Mouse (Mus musculus): ENCODE results near the gene Tm6sf2. TPM values are rescaled to one million over a fixed set of nuclear protein-coding genes. Genes with fewer than 3 reads are reported as not detected.
"Not testable (repeated sequence)": the region's sequence is repeated elsewhere in the genome, so short reads cannot be mapped to it uniquely, and the experiment has no call there.

The Tm6sf2 gene
- polyA plus RNA-seq (2017; shearing (Covaris generic)) = 1 to 10 TPM in 1 of 2 experiments, under 1 TPM in 1; 0.60 to 1.1 TPM

DNA sequence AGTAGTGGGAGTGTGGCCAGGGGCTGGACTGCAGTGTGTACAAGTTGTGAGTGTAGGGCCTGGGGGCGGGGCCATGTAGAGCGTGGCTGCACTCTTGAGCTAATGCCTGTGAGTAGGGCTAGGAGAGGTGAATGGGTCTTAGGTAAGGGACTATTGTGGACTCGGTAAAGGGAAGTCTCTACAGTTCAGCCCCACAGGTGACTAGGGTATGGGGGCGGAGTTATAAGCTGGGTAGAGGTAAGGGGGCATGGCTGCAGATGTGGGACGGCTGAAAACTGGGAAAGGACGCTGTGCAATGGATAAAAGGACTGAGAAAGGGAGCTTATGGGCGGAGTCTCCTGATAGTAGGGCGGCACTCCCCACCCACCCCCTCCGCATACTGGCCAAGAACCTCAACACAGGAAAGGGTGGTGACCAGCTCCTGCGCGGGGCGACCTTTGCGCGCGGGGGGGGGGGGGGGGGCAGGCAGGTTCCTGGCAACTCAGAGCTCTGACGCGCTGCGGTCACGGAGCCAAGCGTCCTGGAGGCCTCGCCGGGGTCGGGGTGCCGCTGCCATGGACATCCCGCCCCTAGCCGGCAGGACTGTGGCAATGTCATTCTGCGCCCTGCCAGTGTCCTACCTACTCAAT, at the start of gene Tm6sf2:
Gene Tm6sf2, plus strand, starts transcription at position 484 of the 629 bp plus-strand sequence.
- peak; percentile 47 for ATAC-seq

DNA sequence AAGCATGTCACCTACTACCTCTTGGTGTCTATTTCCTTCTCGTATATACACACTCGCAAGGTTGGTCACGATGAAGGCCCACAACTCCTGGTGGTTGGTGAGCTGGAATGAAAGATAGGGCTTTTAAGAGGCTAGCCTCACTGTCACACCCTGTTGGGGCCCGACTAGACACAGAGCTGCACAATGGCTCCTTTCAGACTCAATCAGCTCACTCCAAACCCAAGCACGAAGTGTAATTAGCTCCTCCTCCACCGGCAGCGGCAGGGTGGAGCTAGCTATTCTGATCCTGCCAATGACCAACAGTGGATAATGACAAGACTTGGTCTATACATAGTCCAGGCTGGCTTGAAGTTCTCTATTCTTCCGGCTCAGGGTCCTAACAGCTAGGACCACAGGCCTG, 49.1 kb upstream of the Tm6sf2 start:
- no peak for ATAC-seq

DNA sequence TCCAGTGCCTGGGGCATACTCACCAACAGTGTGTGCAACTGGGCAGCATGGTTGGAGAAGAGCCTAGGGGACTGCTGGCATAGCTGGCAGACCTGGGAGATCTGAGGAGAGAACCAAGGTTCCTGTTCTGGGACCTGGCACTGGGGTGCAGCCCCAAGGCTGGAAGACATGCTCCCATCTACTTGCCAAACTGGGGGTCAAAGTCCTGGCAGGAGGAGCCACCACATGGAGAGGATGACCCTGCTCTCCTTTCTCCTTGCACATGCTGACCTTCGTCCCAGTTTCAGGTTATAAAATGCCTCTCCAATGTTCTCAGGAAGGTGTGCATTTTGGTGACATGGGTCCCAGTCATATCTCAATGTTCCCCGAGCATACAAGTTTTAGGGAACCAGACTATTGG, 46.6 kb upstream of the Tm6sf2 start:
- ATAC-seq = no peak

DNA sequence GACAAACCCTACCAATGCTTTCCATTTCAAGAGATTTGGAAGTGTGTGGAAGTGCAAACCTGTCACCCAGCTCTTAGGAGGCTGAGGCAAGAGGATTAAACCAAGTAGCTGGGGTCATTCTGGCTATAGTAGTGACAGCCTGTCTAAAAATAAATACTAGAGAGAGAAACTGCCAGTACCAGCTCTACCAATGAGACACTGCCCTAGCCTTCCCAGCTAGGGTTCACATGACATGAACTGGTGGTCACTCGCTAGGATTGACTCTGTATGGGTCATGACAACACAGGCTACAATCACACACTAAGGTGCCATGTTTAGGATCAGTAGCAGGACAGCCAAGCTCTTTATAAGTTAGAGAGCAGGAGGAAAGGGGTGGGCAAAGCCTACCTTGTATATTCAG, 42.5 kb upstream of the Tm6sf2 start:
- no peak for ATAC-seq

DNA sequence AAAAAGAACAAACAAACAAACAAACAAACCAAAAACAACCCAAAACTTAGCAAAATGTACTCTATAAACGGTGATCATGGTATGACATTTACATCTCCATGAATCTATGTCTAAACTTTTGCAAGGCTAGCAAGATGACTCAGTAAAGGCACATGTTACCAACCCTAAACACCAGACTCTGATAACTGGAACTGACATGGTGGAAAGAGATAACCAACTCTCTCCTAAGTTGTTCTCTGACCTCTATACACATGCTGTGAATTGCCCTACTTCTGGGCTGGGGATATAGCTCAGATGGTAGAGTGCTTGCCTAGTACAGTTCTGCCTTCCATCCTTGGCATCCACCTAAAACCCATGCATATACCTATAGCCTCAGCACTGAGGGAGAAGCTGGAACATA, 34.7 kb upstream of the Tm6sf2 start:
- no peak for ATAC-seq

DNA sequence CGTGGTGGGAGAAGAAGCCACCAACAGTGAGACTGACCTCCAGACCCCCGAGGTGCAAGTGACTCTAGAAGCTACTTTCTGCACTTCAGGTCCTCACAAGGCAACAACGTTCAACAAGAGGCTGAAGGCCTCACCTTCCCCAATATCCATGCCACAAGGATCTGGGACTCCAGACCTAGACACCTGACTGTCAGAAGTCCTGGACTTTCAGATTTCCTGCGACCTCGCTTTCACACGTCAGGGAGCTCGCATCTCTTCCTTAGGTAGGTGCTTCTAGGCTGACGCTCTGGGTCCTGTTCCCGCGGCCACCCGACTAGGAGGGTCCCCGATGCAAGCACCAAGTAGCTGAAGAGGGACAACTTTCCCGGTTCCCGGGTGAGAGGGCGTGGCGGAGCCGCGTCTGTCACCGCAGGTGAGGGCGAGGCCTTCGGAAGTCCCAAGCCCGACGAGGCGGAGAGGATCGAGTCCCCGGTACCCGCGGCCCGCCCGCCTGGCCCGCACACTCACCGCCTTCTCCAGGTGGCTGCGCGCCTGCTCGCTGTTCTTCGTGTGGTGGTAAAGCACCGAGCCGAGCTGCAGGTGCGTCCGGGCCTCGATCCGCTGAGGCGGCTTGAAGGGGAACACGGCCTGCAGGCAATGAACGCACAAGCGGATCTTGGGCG, 30.7 kb upstream of the Tm6sf2 start:
- ATAC-seq = peak; percentile 9

DNA sequence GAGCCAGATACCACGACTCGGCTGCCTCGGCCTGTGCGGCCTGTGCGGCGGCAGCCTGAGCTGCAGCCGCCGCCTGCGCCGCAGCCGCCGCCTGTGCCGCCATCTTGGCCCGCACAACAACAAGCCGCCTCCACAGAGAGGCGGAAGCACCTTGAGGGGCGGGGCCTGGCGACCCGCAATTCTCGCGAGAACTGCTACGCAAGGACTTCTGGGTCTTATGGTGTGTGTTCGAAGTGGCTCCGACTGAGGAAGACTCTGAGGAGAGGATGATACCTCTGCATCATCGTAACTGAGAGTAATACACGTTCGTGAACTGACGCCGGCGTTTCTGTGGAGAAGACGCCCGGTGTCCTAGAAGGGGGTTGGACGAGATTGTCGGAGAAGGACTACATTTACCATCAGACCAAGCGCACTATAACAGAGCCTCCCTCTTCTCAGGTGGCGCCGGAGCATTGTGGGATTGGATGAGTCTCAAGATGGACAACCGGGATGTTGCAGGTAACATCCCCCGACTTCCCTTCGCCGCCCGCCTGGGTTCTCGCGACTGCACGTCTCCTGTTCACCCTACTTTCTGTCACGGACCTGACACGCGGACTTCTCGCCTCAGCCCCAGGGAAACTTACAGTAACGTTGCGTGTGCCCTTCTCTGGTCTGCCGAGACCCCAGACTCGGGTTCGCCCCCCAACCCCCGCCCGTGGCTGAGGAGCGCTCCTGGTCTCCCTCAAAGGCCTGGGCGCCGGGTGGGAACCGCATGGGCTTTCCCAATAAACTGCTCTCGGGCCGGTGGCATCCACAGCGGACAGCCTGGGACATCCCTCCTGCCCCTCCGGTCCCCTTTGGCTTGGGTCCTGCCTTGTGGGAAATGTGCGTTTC, 29.9 kb upstream of the Tm6sf2 start, which contains the start of the genes Mau2 and Sugp1:
Gene Mau2, minus strand, starts transcription at position 152 of the 873 bp plus-strand sequence.
Gene Sugp1, plus strand, starts transcription at position 231 of the 873 bp plus-strand sequence.
- ATAC-seq = peak; percentile 95

DNA sequence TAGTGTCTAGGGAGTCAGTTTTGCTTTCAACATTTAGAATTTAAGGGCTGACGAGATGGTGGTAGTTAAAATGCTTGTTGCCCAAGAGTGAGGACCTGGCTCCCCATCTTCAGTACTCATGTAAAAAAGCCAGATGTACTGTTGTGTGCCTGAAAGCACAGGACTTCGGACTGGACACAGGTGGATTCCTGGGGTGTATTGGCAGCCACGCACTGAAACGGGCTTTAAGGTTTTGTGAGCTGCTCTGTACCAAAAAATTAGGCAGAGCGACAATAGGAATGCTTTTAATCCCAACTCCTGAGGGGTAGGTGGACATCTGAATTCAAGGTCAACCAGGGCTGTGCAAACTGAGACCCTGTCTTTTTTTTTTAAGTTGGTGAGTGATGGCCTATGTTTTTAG, 28.7 kb upstream of the Tm6sf2 start:
- no peak for ATAC-seq

DNA sequence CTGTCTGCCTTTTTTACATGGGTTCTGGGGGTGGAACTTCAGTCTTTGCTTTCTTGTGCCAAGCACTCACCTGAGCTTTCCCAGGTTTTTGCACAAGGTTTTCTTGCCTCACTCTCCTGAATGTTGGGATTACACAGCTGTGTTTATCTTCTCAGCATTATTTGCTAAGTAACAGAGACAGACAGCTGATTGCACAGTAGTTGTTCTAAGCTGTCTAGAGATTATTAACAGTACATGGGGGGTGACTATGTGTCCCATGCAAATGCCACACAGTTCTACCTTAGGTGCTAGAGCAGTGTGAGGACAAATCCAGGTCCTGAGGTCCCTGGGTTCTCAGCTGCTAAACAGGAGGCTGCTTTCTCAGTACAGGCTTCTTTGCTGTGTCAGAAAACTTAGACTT, 23.1 kb upstream of the Tm6sf2 start:
- no peak for ATAC-seq

DNA sequence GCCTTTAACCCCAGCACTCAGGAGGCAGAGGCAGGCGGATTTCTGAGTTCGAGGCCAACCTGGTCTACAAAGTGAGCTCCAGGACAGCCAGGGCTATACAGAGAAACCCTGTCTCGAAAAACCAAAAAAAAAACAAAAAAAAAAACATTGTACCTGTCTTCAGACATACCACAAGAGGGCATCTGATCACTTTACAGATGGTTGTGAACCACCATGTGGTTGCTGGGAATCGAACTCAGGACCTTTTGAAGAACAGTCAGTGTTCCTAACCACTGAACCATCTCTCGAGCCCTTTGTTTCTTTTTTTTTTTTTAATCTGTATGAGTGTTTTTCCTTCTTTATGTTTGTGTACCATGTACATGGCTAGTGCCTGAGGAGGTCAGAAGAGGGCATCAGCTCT, 22.3 kb upstream of the Tm6sf2 start:
- not testable (repeated sequence) for ATAC-seq

DNA sequence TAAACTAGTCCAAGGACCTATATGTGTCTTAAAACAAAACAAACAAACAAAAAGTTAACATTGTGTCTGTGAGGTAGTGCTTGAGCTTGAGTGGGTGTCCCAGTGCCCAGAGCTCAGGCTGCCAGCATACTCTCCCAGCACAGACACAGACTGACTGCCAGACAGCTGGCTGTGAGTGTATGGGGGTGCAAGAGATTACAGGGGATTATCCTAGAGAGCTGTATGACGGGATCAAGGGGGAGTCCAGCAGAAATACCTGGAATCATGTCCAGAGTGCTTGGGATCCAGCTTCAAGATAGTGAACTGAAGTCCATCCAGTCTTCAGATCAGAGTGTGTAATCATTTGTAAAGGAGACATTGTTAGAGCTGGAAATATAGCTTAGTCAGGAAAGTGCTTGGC, 15.0 kb upstream of the Tm6sf2 start:
- ATAC-seq = no peak

DNA sequence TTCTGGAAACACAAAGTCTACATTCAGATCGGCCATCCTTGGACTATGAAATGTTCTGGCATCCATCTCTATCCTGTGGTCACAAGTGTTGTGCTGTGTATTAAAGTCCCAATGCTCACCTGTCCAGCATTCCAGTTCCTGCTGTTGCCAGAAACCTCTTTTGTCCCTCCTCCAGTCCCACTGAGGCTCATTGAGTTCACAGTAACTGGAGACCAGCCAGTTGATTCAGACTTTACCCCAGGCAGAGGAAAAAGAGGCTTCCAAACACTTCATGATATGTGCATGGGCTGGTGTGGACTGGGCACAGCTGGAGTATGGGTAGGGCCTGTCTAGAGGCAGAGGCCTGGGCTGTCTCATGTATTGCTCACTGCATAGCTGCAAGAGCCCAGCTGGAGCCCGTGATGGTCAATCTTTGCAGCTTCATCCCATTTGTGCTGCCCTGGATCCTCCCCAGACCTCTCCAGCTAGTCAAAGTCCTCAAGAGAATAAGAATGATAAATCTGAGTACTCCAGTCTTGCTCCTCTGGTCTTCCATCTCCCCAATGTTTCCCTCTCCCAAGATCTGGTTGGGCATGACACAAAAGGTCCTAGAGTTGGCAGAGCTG, 786 bp upstream of the Tm6sf2 start:
- ATAC-seq = no peak

DNA sequence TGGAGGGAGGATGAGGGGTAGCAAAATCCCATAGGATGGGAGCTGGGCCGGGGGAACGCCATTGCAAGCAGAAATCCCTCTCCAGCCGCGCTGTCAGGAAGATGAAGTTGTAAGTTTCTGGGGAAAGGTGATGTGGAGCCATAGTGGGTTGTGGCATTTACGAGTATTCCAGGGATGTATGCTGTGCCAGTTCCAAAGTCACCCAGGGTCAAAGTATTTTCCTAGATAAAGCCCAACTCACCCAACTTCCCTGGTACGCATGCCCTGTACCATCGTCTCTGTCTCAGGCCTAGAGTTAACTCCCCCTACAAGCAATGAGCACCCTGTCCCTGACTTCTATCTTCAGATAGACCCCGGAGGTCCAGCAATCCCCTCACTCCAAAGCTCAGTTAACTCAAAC, 396 bp downstream of the Tm6sf2 start:
- ATAC-seq = no peak

DNA sequence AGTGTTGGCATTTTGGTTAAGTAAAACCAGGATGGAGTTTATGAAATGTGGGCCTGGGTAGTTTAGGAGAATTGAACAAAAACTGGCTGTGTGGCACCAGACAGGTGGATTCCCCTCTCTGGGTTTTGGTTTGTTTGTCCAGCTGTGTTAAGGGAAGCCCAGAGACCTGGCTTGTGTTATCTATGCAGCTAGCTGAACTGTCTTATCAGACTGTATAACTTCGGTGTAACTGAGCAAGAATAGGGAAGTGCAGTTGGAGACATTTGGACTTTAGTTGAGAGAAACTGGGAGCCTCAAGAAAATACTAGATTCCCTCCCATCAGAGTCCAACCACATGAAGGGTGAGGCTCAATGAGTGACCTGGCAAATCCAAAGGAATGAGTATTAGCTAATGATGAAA, 958 bp downstream of the Tm6sf2 start:
- no peak for ATAC-seq

DNA sequence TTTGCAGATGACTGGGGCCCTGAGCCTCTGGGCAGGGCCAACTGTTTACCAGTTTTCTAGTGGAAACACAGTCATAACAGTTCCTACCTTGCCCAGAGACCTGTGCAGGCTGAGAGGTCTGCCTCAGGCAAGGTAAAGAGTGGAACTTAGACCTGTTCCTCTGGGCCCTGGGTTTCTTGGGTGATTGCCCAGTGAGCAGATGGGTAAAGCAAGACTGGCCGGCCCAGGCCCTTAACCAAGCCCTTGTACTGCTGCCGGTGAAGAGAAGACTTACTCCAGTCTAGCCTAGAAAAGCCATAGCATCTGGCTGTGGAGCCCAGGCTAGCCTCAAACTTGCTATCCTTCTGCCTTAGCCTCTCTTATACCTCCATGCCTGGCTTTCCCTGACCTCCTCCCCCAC, 9.3 kb downstream of the Tm6sf2 start:
- no peak for ATAC-seq

DNA sequence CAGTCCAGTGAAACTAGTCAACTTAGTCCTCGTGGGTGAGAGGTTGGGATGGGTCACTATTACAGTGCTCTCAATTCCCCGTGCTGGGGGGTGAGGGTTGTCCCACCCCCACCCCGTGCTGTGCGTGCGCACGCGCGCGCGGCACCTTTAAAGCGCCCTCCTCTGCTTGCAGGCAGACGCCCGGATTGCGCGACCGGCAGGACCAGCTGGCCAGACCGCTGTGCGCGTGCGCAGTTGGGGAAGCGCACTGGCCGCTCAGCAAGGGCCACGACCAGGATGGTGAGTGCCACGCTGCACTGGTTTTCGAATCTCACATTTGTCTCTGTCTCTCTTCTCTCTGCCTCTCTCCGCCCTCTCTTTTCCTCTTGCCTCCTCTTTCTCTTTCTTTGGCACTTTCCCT, 10.6 kb downstream of the Tm6sf2 start, which contains the start of gene Hapln4:
Gene Hapln4, plus strand, starts transcription at position 173 of the 400 bp plus-strand sequence.
- ATAC-seq = no peak

DNA sequence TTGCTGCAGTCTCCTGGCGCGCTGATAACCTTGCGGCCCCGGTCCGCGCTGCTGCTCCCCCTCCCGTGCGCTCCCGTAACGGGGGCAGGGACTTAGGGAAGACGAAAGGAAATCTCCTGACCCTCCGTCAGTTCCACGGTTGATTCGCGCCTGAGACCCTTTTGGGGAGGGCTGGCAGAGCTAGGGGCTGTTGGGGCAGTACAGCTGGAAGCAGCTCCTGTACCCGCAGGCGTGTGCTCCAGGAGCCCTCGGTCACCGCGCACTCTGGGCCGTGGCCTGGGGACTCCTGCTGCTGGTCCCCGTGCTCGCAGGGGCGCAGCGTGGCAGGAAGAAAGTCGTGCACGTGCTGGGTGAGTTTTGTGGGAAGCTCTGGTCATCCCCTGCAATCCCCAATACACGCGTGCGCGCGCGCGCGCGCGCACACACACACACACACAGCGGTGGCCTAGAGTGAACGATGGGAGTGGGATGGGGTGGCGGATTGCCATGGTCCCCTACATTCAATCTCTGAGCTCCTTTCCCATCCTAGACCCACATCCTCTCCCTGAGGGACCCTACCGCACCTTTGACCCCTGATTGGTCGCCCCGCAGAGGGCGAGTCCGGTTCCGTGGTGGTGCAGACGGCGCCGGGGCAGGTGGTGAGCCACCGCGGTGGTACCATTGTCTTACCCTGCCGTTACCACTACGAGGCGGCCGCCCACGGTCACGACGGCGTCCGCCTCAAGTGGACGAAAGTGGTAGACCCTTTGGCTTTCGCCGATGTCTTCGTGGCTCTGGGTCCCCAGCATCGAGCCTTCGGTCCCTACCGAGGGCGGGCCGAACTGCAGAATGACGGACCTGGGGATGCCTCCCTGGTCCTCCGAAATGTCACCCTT, 11.7 kb downstream of the Tm6sf2 start:
- ATAC-seq = no peak

DNA sequence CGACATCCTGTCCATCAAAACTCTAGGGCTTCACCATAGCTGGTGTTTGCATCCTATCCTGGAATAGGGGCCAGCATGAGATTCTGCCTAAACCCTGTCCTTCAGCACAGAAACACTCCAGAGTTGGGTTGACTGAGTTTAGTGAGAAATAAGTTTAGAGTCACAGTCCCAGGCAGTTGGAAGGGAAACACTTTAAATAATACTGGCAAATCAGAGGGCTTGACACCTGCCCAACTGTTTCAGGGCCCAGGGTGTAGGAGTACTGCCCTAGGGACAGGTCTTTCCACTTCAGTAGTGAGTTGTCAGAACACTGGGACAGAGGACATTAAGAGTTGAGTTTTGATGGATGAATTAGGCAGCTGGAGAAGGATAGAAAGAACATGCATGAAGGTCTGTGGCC, 13.4 kb downstream of the Tm6sf2 start:
- ATAC-seq = no peak

DNA sequence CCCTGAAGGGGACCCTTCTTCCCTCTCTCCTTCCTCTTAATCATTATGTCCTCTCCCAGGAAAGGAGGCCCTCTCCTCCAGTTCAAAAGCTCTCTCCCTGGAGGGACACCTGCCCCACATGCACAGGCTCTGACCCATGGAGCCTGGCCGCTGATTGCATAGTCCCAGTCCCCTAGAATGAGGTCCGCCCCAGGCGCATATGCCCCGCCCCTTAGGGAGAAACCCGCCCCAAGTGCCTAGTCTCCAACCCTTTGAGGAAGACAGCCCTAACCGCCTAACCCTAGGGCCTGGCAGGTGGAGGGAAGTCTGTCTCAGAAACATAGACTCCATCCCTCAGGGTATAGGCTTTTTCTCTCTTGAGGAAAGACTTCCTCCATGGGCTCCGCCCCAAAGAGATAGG, 14.5 kb downstream of the Tm6sf2 start:
- ATAC-seq = no peak

DNA sequence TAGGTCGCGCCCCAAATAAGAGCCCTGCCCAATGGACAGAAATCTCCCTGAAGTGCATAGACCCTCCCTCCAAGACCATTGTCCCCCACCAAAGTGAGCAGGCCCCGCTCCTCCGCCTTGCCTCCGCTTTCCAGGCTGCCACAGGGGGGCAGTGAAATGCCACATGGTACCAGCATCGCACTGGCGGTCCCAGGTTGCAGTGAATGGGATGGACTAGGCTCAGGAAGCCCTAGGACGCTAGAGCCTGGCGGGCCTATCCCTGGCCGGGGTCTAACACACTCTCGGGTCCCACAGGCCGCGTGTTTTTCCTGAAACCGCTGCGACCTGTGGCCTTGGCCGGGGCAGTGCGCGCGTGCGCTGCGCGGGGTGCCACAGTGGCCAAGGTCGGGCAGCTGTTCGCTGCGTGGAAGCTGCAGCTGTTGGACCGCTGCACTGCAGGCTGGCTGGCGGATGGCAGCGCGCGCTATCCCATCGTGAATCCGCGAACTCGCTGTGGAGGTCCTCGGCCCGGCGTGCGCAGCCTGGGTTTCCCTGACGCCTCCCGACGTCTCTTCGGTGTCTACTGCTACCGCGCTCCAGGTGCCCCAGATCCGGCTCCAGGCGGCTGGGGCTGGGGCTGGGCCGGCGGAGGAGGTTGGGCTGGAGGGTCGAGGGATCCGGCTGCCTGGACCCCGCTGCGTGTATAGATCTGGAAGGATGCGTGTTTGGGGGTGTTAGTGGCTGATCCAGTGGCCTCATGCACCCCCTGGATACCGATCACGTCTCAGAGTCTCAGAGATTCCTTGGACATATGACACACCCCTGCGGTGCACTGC, 15.3 kb downstream of the Tm6sf2 start:
- ATAC-seq = no peak
